Mouse (Mus musculus): ENCODE data around the gene Iqcc. TPM values are rescaled to one million over a fixed set of nuclear protein-coding genes. Genes with fewer than 3 reads are reported as not detected.

Iqcc gene
- polyA plus RNA-seq, 1 experiment from 2014 or later, result 30.0 TPM

GRCm38 (mm10) chr4:129585773-129586172 lies 33.1 kb downstream of the Iqcc start:
- H3K36me3 ChIP-seq, result peaks cover 6% of the 10 kb centered on the region
- no peak overlapping the region for H3K9ac ChIP-seq
- no peak for ATAC-seq (ENCODE audit: low FRiP score)
- H3K4me3 ChIP-seq, result no peak overlapping the region
- no peaks in the 10 kb centered on the region for H3K27me3 ChIP-seq
- H3K27ac ChIP-seq, result no peak overlapping the region
- no peaks in the 10 kb centered on the region for H3K9me3 ChIP-seq (replicated peaks)
- H3K4me2 ChIP-seq (replicated peaks), result peak overlapping the region; percentile 59; the same call in 1 of the 2 replicates
- peaks cover 7% of the 10 kb centered on the region; the same call in 1 of the 2 replicates for H3K4me1 ChIP-seq
- WGBS, result 74% methylated on average over 9 of the region's 9 CpGs

GRCm38 (mm10) chr4:129584884-129585608 lies 33.9 kb downstream of the Iqcc start:
- peak overlapping the region; percentile 41 for H3K9ac ChIP-seq
- ATAC-seq (ENCODE audit: low FRiP score), result 0 out of 2 replicates have a peak, but pooled peaks have one; percentile 22
- peaks cover 7% of the 10 kb centered on the region; the same call in 1 of the 2 replicates for H3K4me1 ChIP-seq
- no peak overlapping the region for H3K27ac ChIP-seq
- peak overlapping the region; percentile 37 for H3K4me3 ChIP-seq
- H3K36me3 ChIP-seq, result no peaks in the 10 kb centered on the region
- H3K4me2 ChIP-seq (replicated peaks), result peak overlapping the region; percentile 59
- H3K27me3 ChIP-seq, result no peaks in the 10 kb centered on the region
- no peaks in the 10 kb centered on the region for H3K9me3 ChIP-seq (replicated peaks)
- WGBS, result 3% methylated on average over 36 of the region's 36 CpGs

- Histone ChIP-seq H3K27ac (no peak overlapping the region), H3K9me3 (replicated peaks) (no peaks in the 10 kb centered on the region), H3K36me3 (no peaks in the 10 kb centered on the region), H3K9ac (no peak overlapping the region), H3K4me3 (no peak overlapping the region; the same call in 1 of the 2 replicates), H3K4me2 (replicated peaks) (peak overlapping the region; percentile 59; the same call in 1 of the 2 replicates), H3K4me1 (peaks cover 7% of the 10 kb centered on the region; the same call in 1 of the 2 replicates), H3K27me3 (no peaks in the 10 kb centered on the region)
- 83% methylated on average over 1 of the region's 1 CpGs for WGBS
- ATAC-seq (ENCODE audit: low FRiP score), result no peak
Observed at GRCm38 (mm10) chr4:129584370-129584769, 34.5 kb downstream of the Iqcc start.

- Histone ChIP-seq H3K4me2 (replicated peaks) (no peak overlapping the region), H3K27me3 (no peaks in the 10 kb centered on the region; the same call in 1 of the 2 replicates), H3K4me3 (no peak overlapping the region), H3K4me1 (peaks cover 7% of the 10 kb centered on the region; the same call in 1 of the 2 replicates), H3K36me3 (no peaks in the 10 kb centered on the region), H3K9me3 (replicated peaks) (no peaks in the 10 kb centered on the region), H3K27ac (no peak overlapping the region), H3K9ac (no peak overlapping the region)
- ATAC-seq (ENCODE audit: low FRiP score), result no peak
- 83% methylated on average over 1 of the region's 1 CpGs for WGBS
Observed at GRCm38 (mm10) chr4:129582251-129582650, 36.6 kb downstream of the Iqcc start.

- H3K27ac ChIP-seq, result no peak overlapping the region
- 71% methylated on average over 7 of the region's 7 CpGs for WGBS
- no peak overlapping the region for H3K4me2 ChIP-seq (replicated peaks)
- no peaks in the 10 kb centered on the region; the same call in 1 of the 2 replicates for H3K27me3 ChIP-seq
- H3K4me1 ChIP-seq, result peaks cover 12% of the 10 kb centered on the region
- H3K4me3 ChIP-seq, result no peak overlapping the region
- H3K9me3 ChIP-seq (replicated peaks), result no peaks in the 10 kb centered on the region
- H3K9ac ChIP-seq, result no peak overlapping the region
- no peaks in the 10 kb centered on the region for H3K36me3 ChIP-seq
- no peak for ATAC-seq (ENCODE audit: low FRiP score)
Observed at GRCm38 (mm10) chr4:129580347-129580746, 38.6 kb downstream of the Iqcc start.

GRCm38 (mm10) chr4:129578466-129578865 lies 40.4 kb downstream of the Iqcc start, which contains the start of gene Fam167b:
Gene Fam167b (minus strand): TSS chr4:129578549.
- 86% methylated on average over 5 of the region's 5 CpGs for WGBS

GRCm38 (mm10) chr4:129577688-129578087 lies 41.2 kb downstream of the Iqcc start:
- H3K9me3 ChIP-seq (replicated peaks), result no peaks in the 10 kb centered on the region
- H3K36me3 ChIP-seq, result no peaks in the 10 kb centered on the region
- no peak for ATAC-seq (ENCODE audit: low FRiP score)
- H3K9ac ChIP-seq, result no peak overlapping the region
- no peak overlapping the region for H3K27ac ChIP-seq
- no peak overlapping the region for H3K4me3 ChIP-seq
- no peak overlapping the region for H3K4me2 ChIP-seq (replicated peaks)
- no peaks in the 10 kb centered on the region; the same call in 1 of the 2 replicates for H3K27me3 ChIP-seq
- H3K4me1 ChIP-seq, result peaks cover 8% of the 10 kb centered on the region; the same call in 1 of the 2 replicates
- WGBS, result 86% methylated on average over 7 of the region's 7 CpGs

More at GRCm38 (mm10) chr4:129578466-129578865, 40.4 kb downstream of the Iqcc start, which contains the start of gene Fam167b:
- Histone ChIP-seq H3K36me3 (no peaks in the 10 kb centered on the region), H3K4me2 (replicated peaks) (no peak within 1 kb of the TSS), H3K9me3 (replicated peaks) (no peaks in the 10 kb centered on the region), H3K27me3 (no peaks in the 10 kb centered on the region; the same call in 1 of the 2 replicates), H3K9ac (no peak within 1 kb of the TSS), H3K4me3 (no peak within 1 kb of the TSS), H3K27ac (no peak within 1 kb of the TSS), H3K4me1 (peaks cover 8% of the 10 kb centered on the region; the same call in 1 of the 2 replicates)
- no peak for ATAC-seq (ENCODE audit: low FRiP score)

GRCm38 (mm10) chr4:129576863-129577491 lies 41.9 kb downstream of the Iqcc start:
- peak; percentile 26; the same call in 1 of the 2 replicates for ATAC-seq (ENCODE audit: low FRiP score)
- no peak overlapping the region for H3K27ac ChIP-seq
- WGBS, result 35% methylated on average over 21 of the region's 21 CpGs
- no peak overlapping the region for H3K9ac ChIP-seq
- H3K9me3 ChIP-seq (replicated peaks), result no peaks in the 10 kb centered on the region
- H3K4me2 ChIP-seq (replicated peaks), result 0 out of 2 replicates have a peak overlapping the region, but pooled peaks have one; percentile 11
- no peaks in the 10 kb centered on the region; the same call in 1 of the 2 replicates for H3K27me3 ChIP-seq
- H3K4me1 ChIP-seq, result peaks cover 8% of the 10 kb centered on the region; the same call in 1 of the 2 replicates
- no peaks in the 10 kb centered on the region for H3K36me3 ChIP-seq
- H3K4me3 ChIP-seq, result no peak overlapping the region

GRCm38 (mm10) chr4:129575171-129575844 lies 43.6 kb downstream of the Iqcc start:
- Histone ChIP-seq H3K9ac (no peak overlapping the region), H3K36me3 (no peaks in the 10 kb centered on the region), H3K9me3 (replicated peaks) (no peaks in the 10 kb centered on the region), H3K4me2 (replicated peaks) (no peak overlapping the region), H3K4me3 (no peak overlapping the region), H3K4me1 (peaks cover 8% of the 10 kb centered on the region; the same call in 1 of the 2 replicates), H3K27ac (no peak overlapping the region), H3K27me3 (no peaks in the 10 kb centered on the region; the same call in 1 of the 2 replicates)
- WGBS, result 52% methylated on average over 7 of the region's 8 CpGs
- ATAC-seq (ENCODE audit: low FRiP score), result no peak

GRCm38 (mm10) chr4:129573430-129573829 lies 45.5 kb downstream of the Iqcc start, which contains the start of gene Lck:
Gene Lck (minus strand): TSS chr4:129573641.
- Histone ChIP-seq H3K9ac (no peak within 1 kb of the TSS), H3K27ac (no peak within 1 kb of the TSS), H3K4me1 (peaks cover 8% of the 10 kb centered on the region; the same call in 1 of the 2 replicates), H3K36me3 (no peaks in the 10 kb centered on the region), H3K27me3 (no peaks in the 10 kb centered on the region; the same call in 1 of the 2 replicates), H3K4me2 (replicated peaks) (no peak within 1 kb of the TSS), H3K9me3 (replicated peaks) (no peaks in the 10 kb centered on the region), H3K4me3 (no peak within 1 kb of the TSS)
- WGBS, result 93% methylated on average over 8 of the region's 8 CpGs
- ATAC-seq (ENCODE audit: low FRiP score), result no peak

GRCm38 (mm10) chr4:129573093-129573370 lies 45.9 kb downstream of the Iqcc start:
- no peak for ATAC-seq (ENCODE audit: low FRiP score)
- Histone ChIP-seq H3K9me3 (replicated peaks) (no peaks in the 10 kb centered on the region), H3K27ac (no peak overlapping the region), H3K9ac (no peak overlapping the region), H3K27me3 (no peaks in the 10 kb centered on the region), H3K4me1 (peaks cover 8% of the 10 kb centered on the region; the same call in 1 of the 2 replicates), H3K4me2 (replicated peaks) (no peak overlapping the region), H3K4me3 (no peak overlapping the region), H3K36me3 (no peaks in the 10 kb centered on the region)
- 98% methylated on average over 4 of the region's 4 CpGs for WGBS
